Mouse (Mus musculus) heart, adult 8-10 months (tissue): ENCODE data around the gene Olfr934. TPM values are rescaled to one million over a fixed set of nuclear protein-coding genes. Genes with fewer than 3 reads are reported as not detected.

Experiments
- DNase-seq: peaks from one replicate; pipeline ENCODE4 v3.0.0; 2022; ENCODE audit warnings: low spot score
- total RNA-seq, 4 experiments: library from RNA; stranded (reverse); gene quantifications; 2 replicates each; pipeline ENCODE4 v1.2.4; 2022

Olfr934 gene
- not detected for total RNA-seq

DNA sequence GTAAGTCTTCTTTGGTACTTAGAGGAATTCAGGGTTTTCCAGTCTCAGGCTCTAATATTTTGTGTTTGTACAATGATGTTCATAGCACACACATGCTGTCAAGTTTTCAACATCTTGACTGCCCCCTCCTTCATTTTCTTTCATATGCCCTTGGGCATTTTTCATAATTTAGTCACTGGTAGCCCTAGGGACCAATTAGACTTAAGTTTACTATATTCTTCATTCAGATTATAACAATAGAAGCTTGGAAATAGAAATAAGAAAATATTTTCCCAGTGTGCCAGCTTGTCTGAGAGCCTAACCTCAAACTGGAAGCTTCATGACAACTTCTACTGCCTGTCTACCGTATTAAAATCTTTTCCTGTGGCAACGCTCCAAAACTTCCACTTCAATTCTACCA lies at the start of gene Olfr934:
Gene Olfr934 (minus strand): TSS at position 101 of the 400 bp plus-strand sequence.
- DNase-seq: no peak

DNA sequence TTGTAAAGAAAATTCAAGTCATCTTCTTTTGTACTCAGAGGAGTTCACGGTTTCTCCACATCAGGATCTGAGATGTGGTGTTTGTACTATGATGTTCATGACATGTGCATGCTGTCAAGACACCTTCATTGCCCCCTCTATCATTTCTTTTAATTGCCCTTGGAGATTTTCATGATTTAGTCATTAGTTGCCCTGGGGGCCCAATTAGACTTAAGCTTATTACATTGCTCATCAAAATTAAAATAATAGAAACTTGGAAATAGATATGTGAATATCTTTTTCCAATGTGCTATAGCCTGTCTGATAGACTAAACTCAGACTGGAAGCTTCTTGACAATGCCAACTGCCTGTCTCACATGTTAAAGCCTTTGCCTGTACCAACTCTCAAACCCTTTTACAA lies 35.2 kb upstream of the Olfr934 start, which contains the start of gene Olfr146:
Gene Olfr146 (minus strand): TSS at position 101 of the 400 bp plus-strand sequence.
- no peak for DNase-seq

DNA sequence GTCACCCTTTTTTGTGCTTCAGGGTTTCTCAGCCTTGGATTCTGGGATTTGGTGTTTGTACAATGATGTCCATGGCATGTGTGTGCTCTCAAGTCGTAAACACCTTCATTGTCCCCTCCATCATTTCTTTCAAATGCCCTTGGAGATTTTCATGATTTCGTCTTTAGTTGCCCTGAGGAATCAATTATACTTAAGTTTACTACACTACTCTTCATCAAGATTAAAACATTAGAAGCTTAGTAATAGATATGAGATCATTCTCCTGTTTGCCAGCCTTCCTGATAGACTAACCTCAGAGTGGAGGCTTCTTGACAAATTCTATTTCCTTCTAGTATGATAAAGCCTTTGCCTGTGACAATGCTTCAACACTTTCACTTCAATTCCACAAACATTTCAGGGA lies 11.5 kb upstream of the Olfr934 start, which contains the start of gene Olfr935:
Gene Olfr935 (minus strand): TSS at position 101 of the 400 bp plus-strand sequence.
- DNase-seq: no peak

DNA sequence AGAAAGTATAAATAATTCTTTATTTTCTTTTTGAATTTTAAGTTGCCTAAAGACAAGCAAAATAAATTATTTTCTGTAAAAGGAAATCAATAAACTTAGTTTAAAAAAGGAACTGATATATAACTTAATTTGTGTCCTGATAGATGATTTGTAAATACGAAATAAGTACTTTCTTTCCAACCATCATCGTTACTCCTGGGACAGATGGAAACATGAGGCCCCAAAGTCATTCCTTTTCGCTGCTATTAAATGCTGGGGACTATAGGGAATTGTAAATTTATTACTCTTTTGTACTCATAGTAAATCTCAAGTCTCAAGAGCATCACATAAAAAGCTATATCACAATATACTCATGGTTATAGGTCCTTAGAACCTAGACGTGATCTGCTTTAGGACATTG lies 16.1 kb downstream of the Olfr934 start, which contains the start of gene Olfr933:
Gene Olfr933 (plus strand): TSS at position 301 of the 400 bp plus-strand sequence.
- no peak for DNase-seq

DNA sequence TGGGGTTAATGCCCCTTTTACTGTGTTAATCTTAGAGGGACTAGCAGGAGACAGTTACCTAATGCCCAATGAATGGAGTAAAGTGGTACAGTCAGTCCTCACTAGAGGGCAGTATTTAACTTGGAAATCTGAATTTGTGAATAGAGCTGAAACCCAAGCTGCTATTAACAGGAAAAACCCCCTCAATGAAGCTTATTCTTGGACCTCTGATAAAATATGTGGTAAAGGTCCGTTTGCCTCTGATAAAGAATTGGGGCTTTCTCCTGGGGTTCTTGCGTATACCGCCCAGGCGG lies 34.0 kb downstream of the Olfr934 start:
- peak; percentile 9 for DNase-seq

DNA sequence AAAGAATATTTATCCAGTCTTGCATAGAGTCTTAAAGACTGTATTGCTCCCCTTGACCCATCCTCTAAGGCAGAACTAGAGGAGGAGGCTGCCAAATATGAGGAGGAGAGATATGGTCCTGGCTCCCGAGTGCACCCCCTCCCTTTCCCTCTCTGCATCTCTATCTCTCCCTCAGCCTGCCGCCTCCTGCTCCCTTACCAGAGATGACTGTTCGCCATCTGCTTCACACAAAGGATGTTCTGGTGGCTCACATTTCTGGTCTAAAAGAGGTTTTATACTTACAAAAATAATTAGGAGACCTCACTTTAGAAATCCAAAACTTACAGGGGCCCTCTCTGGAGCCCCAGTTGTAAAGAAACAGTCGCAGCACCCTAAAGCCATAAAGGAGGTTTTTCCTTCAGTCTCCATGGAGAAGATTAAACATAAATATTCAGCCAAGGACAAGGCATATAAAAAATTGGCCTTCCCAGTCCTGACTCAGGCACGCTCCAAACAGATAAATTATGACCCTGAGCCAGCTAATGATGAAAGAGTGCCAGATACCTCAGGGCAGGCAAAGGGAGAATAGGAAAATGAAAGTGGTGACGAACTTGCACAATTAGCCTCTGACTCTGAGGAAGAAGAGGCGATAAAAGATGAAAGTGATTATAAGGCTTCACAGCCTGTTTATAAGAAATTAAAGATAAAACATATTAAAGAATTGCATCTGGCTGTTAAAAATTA lies 34.6 kb downstream of the Olfr934 start:
- DNase-seq: peak; percentile 4

Other genes with a start within 250 kb of the Olfr934 start
- gene Olfr920, start 236.0 kb downstream of the Olfr934 start, total RNA-seq: under 1 TPM in 3 of 4 experiments, not detected in 1; 0.09 to 0.16 (median 0.13) TPM
- gene Olfr921, start 215.2 kb downstream of the Olfr934 start, total RNA-seq: not detected
- not detected for gene Olfr922, start 173.7 kb downstream of the Olfr934 start, total RNA-seq
- not detected for gene Olfr923, start 161.8 kb downstream of the Olfr934 start, total RNA-seq
- not detected for gene Olfr924, start 143.9 kb downstream of the Olfr934 start, total RNA-seq
- not detected for gene Olfr26, start 133.3 kb downstream of the Olfr934 start, total RNA-seq
- not detected for gene Olfr926, start 111.2 kb downstream of the Olfr934 start, total RNA-seq
- not detected for gene Olfr930, start 58.5 kb downstream of the Olfr934 start, total RNA-seq
- not detected for gene Olfr933, start 16.0 kb downstream of the Olfr934 start, total RNA-seq
- gene Olfr935, start 11.4 kb upstream of the Olfr934 start, total RNA-seq: not detected
- not detected for gene Olfr146, start 35.1 kb upstream of the Olfr934 start, total RNA-seq
- not detected for gene Olfr937, start 76.6 kb upstream of the Olfr934 start, total RNA-seq
- not detected for gene Olfr938, start 90.6 kb upstream of the Olfr934 start, total RNA-seq
- not detected for gene Olfr27, start 139.8 kb upstream of the Olfr934 start, total RNA-seq
- not detected for gene Olfr943, start 178.0 kb upstream of the Olfr934 start, total RNA-seq
- gene Olfr944, start 213.6 kb upstream of the Olfr934 start, total RNA-seq: not detected